Mouse (Mus musculus): ENCODE measurements around the gene Gm49405. TPM values are rescaled to one million over a fixed set of nuclear protein-coding genes. Genes with fewer than 3 reads are reported as not detected.
"Not testable (repeated sequence)": the region's sequence is repeated elsewhere in the genome, so short reads cannot be mapped to it uniquely, and the experiment has no call there.

The Gm49405 gene
- polyA plus RNA-seq (2016; fragmentation: Nextera tagmentation; extraction: Ambion mirVana), result 4.1 and 5.2 TPM in 2 replicates

GRCm38 (mm10) chr19:4000119-4000900, at the start of gene Gm49405, which contains the start of gene Nudt8:
Gene Gm49405, plus strand, starts transcription at chr19:4000626.
Gene Nudt8, plus strand, starts transcription at chr19:4000580.
- WGBS, result under 1% methylated on average over 64 of the region's 64 CpGs
- Histone ChIP-seq H3K36me3 (peaks cover 17% of the 10 kb centered on the region), H3K27me3 (ENCODE audit: insufficient read depth, poor library complexity, severe bottlenecking) (0 out of 2 replicates have a peak, but pooled peaks cover 7% of the 10 kb centered on the region), H3K4me3 (peak within 1 kb of the TSS; percentile 82), H3K27ac (peak within 1 kb of the TSS; percentile 97), H3K9me3 (no peaks in the 10 kb centered on the region), H3K4me1 (peaks cover 62% of the 10 kb centered on the region)
- peak; percentile 99 for DNase-seq (ENCODE audit: low spot score)

- H3K9me3 ChIP-seq, result no peaks in the 10 kb centered on the region
- H3K36me3 ChIP-seq, result no peaks in the 10 kb centered on the region
- H3K4me3 ChIP-seq, result no peak overlapping the region
- no peak for DNase-seq (ENCODE audit: low spot score)
- peaks cover 21% of the 10 kb centered on the region; the same call in 1 of the 2 replicates for H3K27me3 ChIP-seq (ENCODE audit: insufficient read depth, poor library complexity, severe bottlenecking)
- H3K27ac ChIP-seq, result no peak overlapping the region
- peaks cover 14% of the 10 kb centered on the region for H3K4me1 ChIP-seq
Measured at GRCm38 (mm10) chr19:3951461-3951860, 49.0 kb upstream of the Gm49405 start.

GRCm38 (mm10) chr19:3952099-3952498, 48.3 kb upstream of the Gm49405 start:
- Histone ChIP-seq H3K4me1 (peaks cover 14% of the 10 kb centered on the region), H3K27me3 (ENCODE audit: insufficient read depth, poor library complexity, severe bottlenecking) (peaks cover 21% of the 10 kb centered on the region; the same call in 1 of the 2 replicates), H3K27ac (no peak overlapping the region), H3K9me3 (no peaks in the 10 kb centered on the region), H3K4me3 (no peak overlapping the region), H3K36me3 (no peaks in the 10 kb centered on the region)
- 43% methylated on average over 1 of the region's 1 CpGs for WGBS
- no peak for DNase-seq (ENCODE audit: low spot score)

- no peak for DNase-seq (ENCODE audit: low spot score)
- no peaks in the 10 kb centered on the region for H3K9me3 ChIP-seq
- H3K36me3 ChIP-seq, result no peaks in the 10 kb centered on the region
- H3K4me3 ChIP-seq, result no peak overlapping the region
- peaks cover 14% of the 10 kb centered on the region for H3K4me1 ChIP-seq
- H3K27me3 ChIP-seq (ENCODE audit: insufficient read depth, poor library complexity, severe bottlenecking), result 0 out of 2 replicates have a peak, but pooled peaks cover 7% of the 10 kb centered on the region
- 79% methylated on average over 3 of the region's 3 CpGs for WGBS
- no peak overlapping the region for H3K27ac ChIP-seq
Measured at GRCm38 (mm10) chr19:3955033-3955432, 45.4 kb upstream of the Gm49405 start.

- WGBS, result 26% methylated on average over 4 of the region's 4 CpGs
- H3K27me3 ChIP-seq (ENCODE audit: insufficient read depth, poor library complexity, severe bottlenecking), result 0 out of 2 replicates have a peak, but pooled peaks cover 7% of the 10 kb centered on the region
- H3K4me1 ChIP-seq, result peaks cover 14% of the 10 kb centered on the region
- no peak overlapping the region for H3K4me3 ChIP-seq
- H3K36me3 ChIP-seq, result no peaks in the 10 kb centered on the region
- 0 out of 2 replicates have a peak overlapping the region, but pooled peaks have one; percentile 36 for H3K27ac ChIP-seq
- no peak for DNase-seq (ENCODE audit: low spot score)
- H3K9me3 ChIP-seq, result no peaks in the 10 kb centered on the region
Measured at GRCm38 (mm10) chr19:3955804-3956203, 44.6 kb upstream of the Gm49405 start.

GRCm38 (mm10) chr19:3957296-3958036, 43.0 kb upstream of the Gm49405 start:
- H3K27ac ChIP-seq; H3K36me3 ChIP-seq; H3K4me3 ChIP-seq; DNase-seq (ENCODE audit: low spot score); H3K27me3 ChIP-seq (ENCODE audit: insufficient read depth, poor library complexity, severe bottlenecking); H3K9me3 ChIP-seq: not testable (repeated sequence)
- 65% methylated on average over 5 of the region's 5 CpGs for WGBS
- H3K4me1 ChIP-seq, result peaks cover 14% of the 10 kb centered on the region

GRCm38 (mm10) chr19:3958470-3958869, 42.0 kb upstream of the Gm49405 start, which contains the start of gene Aldh3b3:
Gene Aldh3b3, plus strand, starts transcription at chr19:3958645.
- H3K27me3 ChIP-seq (ENCODE audit: insufficient read depth, poor library complexity, severe bottlenecking), result 0 out of 2 replicates have a peak, but pooled peaks cover 7% of the 10 kb centered on the region
- no peak for DNase-seq (ENCODE audit: low spot score)
- H3K4me1 ChIP-seq, result peaks cover 18% of the 10 kb centered on the region
- H3K36me3 ChIP-seq, result no peaks in the 10 kb centered on the region
- no peak within 1 kb of the TSS for H3K4me3 ChIP-seq
- no peak within 1 kb of the TSS for H3K27ac ChIP-seq
- WGBS, result 74% methylated on average over 4 of the region's 4 CpGs
- H3K9me3 ChIP-seq, result no peaks in the 10 kb centered on the region

- H3K9me3 ChIP-seq, result no peaks in the 10 kb centered on the region
- DNase-seq (ENCODE audit: low spot score), result no peak
- peaks cover 18% of the 10 kb centered on the region for H3K4me1 ChIP-seq
- no peak overlapping the region for H3K27ac ChIP-seq
- no peak overlapping the region for H3K4me3 ChIP-seq
- no peaks in the 10 kb centered on the region for H3K36me3 ChIP-seq
- 0 out of 2 replicates have a peak, but pooled peaks cover 11% of the 10 kb centered on the region for H3K27me3 ChIP-seq (ENCODE audit: insufficient read depth, poor library complexity, severe bottlenecking)
Measured at GRCm38 (mm10) chr19:3959030-3959429, 41.4 kb upstream of the Gm49405 start.

GRCm38 (mm10) chr19:3960211-3960610, 40.2 kb upstream of the Gm49405 start:
- H3K27me3 ChIP-seq (ENCODE audit: insufficient read depth, poor library complexity, severe bottlenecking), result 0 out of 2 replicates have a peak, but pooled peaks cover 13% of the 10 kb centered on the region
- H3K27ac ChIP-seq, result no peak overlapping the region
- no peak for DNase-seq (ENCODE audit: low spot score)
- whole genome bisulfite sequencing, result 77% methylated on average over 5 of the region's 5 CpGs
- no peak overlapping the region for H3K4me3 ChIP-seq
- no peaks in the 10 kb centered on the region for H3K36me3 ChIP-seq
- H3K4me1 ChIP-seq, result peaks cover 12% of the 10 kb centered on the region
- no peaks in the 10 kb centered on the region for H3K9me3 ChIP-seq

GRCm38 (mm10) chr19:3961805-3962204, 38.6 kb upstream of the Gm49405 start:
- H3K9me3 ChIP-seq; DNase-seq (ENCODE audit: low spot score); H3K4me1 ChIP-seq; H3K36me3 ChIP-seq; H3K4me3 ChIP-seq; H3K27ac ChIP-seq: not testable (repeated sequence)
- 0 out of 2 replicates have a peak, but pooled peaks cover 10% of the 10 kb centered on the region for H3K27me3 ChIP-seq (ENCODE audit: insufficient read depth, poor library complexity, severe bottlenecking)
- WGBS, result 88% methylated on average over 6 of the region's 6 CpGs

GRCm38 (mm10) chr19:3962469-3962868, 38.0 kb upstream of the Gm49405 start:
- Histone ChIP-seq H3K4me3 (no peak overlapping the region), H3K27me3 (ENCODE audit: insufficient read depth, poor library complexity, severe bottlenecking) (0 out of 2 replicates have a peak, but pooled peaks cover 10% of the 10 kb centered on the region), H3K4me1 (peaks cover 14% of the 10 kb centered on the region), H3K9me3 (no peaks in the 10 kb centered on the region), H3K27ac (no peak overlapping the region), H3K36me3 (no peaks in the 10 kb centered on the region)
- DNase-seq (ENCODE audit: low spot score), result no peak
- WGBS, result 8% methylated on average over 2 of the region's 2 CpGs

GRCm38 (mm10) chr19:3964030-3964429, 36.4 kb upstream of the Gm49405 start:
- no peak for DNase-seq (ENCODE audit: low spot score)
- Histone ChIP-seq H3K9me3 (no peaks in the 10 kb centered on the region), H3K36me3 (no peaks in the 10 kb centered on the region), H3K27ac (no peak overlapping the region), H3K27me3 (ENCODE audit: insufficient read depth, poor library complexity, severe bottlenecking) (0 out of 2 replicates have a peak, but pooled peaks cover 11% of the 10 kb centered on the region), H3K4me1 (peaks cover 23% of the 10 kb centered on the region), H3K4me3 (no peak overlapping the region)
- WGBS, result 75% methylated on average over 4 of the region's 4 CpGs
